Mouse (Mus musculus) heart, adult 11 months (tissue): ENCODE data around the gene Pip5k1c.

Source experiments
- DNase-seq: peaks from one replicate; pipeline ENCODE4 v3.0.0; 2022

Pip5k1c gene

DNA sequence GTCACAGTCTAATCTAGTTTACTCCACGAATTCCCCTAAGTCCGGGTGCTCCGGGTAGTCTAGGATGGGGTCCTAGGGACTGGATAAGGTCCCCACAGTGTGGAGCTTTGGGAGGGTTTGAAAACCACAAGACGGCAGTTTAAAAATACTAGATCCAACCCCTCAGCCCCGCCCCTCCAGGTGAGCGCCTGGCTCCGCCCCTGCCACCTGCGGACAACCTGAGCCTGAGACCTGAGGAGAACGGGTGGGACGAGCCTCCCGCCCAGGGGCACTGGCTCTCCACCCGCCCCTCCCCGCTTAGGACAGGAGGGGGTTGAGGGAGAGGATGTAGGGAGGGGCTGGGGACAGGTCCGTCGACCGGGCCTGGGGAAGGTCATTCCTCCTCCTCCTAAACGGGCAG is 8.0 kb upstream of the Pip5k1c start:
- DNase-seq = no peak

DNA sequence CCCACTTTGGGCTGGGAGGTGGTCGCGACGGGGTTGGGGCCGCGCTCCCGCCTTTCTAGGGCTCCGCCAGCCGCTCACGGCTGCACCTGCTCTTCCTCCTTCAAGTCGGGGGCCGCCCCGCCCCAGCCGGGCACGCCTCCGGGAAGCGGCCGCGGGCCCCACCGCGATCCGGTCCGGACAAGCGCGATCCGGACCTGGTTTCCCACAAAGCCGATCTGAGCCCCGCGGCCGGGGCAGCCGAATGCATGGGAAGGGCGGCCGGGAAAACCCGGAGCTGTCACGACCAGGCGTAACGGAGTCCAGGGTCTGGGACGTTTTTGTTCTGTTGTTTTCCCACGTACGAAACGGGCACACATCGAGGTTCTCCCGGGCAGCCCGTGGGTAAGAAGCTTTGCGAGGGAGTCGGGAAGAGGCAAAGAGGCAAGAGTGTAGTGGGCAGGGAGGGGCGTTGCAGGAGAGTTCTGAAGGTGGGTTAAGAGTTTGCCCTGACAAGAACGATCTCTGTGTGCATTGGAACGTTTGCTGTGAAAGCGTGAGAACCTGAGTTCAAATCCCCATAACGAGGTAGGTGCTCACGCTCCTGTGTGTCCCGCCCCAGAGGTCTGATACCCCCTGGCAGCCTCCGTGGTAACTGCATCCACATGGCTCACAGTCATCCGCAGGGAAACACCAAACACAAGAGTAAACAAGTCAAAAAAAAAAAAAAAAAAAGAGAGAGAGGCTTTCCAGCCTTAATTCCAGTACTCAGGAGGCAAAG is 6.9 kb upstream of the Pip5k1c start:
- DNase-seq = peak; percentile 98

DNA sequence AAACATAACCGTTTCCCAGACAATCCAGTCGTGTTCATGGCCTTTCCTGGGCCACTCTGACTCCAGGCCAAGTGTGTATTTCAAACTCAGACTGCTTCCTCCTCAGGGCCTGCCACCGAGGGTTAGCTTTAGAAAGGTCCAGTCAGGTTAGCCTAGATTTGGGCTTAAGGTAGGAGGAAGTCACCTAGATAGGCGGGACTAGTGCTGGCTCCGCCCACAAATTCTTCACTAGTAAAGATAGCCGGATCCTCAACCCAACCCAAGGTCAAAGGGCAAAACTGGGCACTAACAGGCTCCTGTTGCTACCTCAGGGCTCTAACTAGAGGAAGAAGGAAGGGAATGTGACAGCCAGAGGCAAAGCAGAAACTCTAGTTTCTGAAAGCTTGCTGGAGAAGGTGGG is 6.2 kb upstream of the Pip5k1c start:
- DNase-seq = no peak

DNA sequence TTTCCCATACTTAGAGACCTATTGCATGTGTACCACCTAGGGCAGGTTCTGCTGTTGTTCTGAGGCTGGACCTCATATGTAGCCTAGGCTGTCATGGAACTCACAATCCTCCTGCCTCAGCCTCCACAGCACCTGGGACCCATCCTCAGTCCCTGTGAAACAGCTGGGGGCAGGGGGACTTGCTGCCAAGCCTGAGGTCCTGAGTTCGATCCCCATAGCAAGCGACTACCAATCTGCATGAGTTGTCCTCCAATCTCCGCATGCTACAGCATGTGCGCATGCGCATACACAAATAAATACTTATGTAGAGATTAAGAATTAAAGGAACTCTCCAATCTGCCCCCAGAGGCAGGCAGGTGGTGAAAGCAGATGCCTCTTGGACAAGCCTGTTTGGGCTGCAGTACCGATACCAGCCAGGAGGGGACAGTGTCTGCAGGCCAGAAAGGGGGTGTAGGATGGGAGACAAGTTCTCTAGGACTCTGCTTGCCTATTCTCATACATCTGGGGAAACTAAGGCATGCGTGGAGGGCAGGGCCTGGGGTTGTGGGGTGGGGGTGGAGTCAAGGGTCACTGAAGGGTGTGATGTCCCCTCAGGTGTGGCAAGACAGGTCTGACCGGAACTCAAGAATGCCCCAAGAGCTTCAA is 5.1 kb upstream of the Pip5k1c start:
- peak; percentile 92 for DNase-seq

DNA sequence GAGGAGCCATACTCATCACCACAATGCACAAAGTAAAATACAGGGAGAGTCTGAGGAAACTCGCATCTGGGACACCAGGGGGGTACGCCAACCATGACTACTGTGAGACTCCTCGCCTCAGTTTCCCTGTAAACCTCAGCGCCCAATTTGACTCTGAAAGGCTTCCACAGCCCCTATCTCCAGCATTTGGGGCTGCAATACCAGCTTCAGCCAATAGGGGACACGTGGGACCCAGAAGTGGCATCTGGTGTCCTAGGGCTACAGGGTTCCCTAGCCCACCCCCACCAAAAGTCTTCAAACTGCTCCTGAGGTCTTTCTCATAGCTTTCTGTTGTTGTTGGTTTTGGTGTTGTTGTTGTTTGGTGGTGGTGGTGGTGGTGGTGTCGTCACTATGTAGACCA is 4.2 kb upstream of the Pip5k1c start:
- no peak for DNase-seq

DNA sequence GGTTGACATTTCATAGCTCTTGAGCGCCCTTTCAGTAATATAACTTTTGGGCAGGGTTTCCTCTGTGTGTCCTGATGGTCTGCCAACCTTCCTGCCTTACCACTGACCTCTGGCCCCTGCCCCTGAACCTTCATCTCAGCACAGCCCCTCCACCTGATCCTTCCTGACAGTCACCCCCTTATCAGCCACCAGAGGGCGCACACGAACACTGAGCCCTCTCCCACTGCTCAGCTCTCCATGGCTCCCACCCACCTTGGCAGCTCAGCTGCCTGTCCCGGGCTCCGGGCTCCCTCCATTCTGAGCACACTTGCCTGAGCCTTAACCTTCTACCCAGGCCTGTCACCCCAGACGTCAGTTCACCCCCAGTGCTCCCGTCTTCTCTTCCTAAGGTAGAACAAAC is 3.5 kb upstream of the Pip5k1c start:
- peak; percentile 97 for DNase-seq

DNA sequence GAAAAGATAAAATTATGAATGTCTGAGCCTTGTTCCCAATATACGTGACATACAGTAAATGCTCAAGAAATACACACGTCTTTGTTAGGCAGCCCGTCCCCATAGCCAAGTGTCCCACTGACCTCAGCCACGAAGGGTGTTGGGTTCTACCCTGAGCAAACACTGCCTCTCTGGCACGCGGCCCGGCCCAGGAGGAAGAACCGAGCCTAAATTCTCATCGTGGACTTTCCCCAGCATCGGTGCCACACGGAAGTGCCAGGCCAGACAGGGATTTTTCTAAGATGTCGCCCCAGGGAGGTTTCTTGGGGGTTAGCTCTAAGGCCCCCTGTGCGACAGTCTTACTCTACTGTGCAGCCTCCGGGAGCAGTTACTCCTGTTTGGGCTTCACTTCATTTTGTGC is 3.0 kb upstream of the Pip5k1c start:
- no peak for DNase-seq

DNA sequence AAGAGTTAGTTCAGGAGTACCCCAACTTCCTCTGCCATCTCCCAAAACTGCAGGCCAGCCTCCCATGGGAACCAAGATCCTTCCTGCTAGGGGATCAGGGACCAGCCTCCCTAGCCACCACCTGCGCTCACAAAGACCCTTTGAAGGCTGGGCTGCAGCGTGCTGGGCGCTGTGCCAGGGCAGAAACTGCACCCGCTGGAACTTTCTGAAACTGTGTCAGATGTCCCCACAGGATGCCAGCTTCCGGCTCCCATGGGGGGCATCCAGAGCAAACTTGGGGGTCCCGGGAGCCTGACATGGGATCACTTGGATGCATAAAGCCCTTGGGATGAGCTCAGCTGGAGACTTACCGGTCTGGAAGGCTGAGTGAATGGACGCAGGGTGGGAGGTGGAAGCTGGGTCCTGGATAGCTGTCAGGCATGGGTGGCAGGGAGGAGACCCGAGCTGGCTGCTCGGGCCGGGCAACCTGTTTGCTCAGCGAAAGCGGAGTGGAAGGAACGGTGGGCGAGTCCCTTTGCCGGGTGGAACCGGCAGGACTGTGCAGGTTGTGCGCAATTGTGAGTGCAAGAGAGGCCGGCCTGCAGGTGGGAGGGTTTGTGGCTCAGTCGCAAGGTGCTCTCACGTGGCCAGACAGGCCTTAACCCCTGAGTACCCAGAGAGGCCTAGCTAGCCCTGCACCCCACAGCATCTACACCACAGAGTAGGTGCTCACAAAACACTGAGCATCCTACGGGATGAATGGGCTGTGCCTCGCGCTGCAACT is 1.9 kb upstream of the Pip5k1c start:
- no peak for DNase-seq

DNA sequence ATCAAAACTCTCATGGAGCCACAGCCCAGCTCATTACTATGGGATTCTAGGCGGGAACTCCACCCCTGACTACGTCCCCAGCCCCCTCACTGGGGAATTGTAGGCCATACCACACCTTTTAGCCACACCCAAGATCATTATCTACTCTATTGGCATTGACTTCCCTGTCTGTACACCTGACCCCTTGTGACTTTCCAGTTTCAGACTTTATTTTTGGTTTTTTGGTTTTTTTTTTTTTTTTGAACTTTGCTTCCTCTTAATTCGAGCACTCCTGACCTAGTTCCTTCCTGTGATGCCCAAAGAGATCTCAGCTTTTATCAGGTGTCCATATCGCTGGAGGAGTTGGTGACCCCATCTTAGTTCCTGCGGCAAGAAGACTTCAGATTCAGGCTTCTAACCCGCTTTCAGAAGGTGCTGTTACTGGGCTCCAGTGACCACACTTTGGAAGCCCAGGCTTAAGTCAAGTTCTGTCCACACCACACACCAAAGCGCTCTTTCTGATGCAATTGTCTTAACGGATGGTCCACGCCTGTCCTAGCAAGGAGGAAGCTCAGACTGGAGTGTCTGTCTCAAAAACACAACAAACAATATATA is 1.2 kb upstream of the Pip5k1c start, which contains the start of gene Tjp3:
TSS of gene Tjp3 (minus strand) at position 71 of the 594 bp plus-strand sequence.
- DNase-seq = no peak

DNA sequence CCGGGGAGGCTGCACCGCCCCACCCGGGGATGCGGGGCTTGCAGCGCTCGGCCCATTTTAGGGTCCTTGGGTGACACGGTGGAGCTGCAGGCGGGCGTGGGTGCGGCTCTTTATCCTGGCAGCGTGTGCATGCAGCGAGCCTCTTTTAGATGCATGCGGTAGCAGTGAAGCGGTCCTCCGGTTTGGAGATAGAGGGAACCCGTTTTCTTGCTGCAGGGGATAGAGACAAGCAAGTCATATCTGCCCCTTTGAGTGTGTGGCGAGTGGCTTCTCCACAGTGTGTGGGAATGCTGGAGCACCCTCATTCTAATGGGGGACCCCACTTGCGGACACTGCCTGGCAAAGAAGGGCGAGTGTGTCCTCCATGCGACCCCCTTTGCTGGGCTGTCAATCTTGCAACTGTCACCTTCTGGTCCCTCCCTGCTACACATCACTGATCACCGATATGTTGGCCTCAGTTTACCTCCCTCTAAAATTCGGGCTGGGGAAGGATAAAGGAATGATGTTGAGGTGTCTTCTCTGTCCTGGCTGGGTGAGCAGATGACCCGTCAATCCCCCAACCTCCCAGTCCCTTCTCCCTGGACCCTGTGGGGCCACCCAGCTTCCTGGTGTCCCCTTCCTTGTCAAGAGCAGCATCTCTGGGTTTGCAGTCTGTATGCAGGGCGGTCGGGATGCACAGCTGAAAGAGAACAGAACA is 719 bp downstream of the Pip5k1c start:
- peak; percentile 95 for DNase-seq

DNA sequence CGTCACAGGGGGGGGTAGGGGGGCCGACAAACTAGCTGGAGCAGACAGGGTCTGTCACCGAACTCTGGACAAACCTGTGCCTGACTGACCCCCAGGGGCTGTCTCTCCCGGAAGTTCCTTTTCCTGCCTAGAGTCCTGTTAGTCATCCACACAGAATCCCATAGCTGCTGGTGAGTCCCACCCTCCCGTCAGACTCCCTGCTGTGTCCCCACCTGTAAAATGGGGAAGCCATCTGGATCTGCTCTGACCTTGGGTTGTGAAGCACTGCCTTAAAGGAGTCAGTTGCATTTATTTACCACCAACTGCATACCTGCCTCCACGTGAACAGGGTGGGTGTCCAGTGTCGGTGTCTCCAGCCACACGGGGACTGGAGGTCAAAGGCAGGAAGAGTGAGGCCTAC is 1.7 kb downstream of the Pip5k1c start:
- DNase-seq = peak; percentile 93

DNA sequence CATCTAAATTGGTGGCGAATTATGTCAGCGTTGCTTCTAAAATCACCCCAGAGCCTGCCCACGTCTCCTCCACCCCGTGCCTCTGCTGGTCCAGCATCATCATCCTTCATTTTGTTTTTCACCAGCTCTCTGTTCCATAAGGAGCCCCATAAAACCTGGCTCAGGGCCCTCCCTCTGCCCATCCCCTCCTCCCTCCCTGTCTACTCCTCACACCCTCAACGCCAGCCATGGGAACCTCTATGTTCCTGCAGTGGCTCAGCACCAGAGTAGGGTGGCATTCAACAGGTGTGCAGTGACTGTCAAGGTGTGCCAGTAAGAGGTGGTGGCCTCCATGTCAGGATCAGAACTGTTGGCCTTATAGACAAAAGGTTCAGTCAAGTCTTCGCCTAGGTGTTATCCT is 2.4 kb downstream of the Pip5k1c start:
- no peak for DNase-seq

DNA sequence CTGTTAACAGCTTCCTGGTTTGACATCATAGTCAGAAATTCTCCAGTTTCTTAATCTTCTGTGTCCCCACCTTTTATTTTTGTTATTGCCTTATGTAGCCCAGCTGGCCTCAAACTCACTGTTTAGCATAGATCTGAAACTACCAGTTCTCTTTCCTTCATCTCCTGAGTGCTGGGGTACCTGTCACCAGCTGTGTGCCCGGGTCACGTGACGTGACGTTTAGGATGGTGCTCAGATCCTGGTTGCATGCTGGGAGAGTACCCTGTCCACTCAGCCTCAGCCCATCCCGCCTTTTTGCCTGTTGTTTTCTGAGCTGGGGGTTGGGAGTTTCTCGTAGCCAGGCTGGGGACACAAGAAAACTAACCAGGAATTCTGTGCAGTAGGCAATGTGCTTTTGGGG is 4.5 kb downstream of the Pip5k1c start:
- DNase-seq = peak; percentile 94

DNA sequence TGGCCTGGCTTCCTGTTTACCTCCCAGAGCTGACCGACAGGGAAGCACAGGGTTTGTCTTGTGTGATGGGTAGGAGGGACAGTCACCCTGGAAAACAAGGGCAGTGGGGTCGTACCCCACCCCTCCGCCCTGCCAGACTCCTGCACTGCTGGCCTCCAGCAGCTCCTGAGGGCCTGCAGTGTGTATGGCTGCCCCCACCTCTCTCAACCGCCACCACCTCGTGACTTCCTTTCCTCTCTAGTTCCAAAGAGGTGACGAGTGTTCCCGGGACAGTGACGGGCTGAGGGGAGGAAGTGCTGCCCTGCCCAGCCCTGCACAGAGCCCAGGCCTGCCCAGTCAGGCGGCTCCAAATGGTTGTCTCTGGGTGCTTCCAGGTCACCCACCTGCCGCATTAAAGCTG is 5.1 kb downstream of the Pip5k1c start:
- DNase-seq = peak; percentile 99

DNA sequence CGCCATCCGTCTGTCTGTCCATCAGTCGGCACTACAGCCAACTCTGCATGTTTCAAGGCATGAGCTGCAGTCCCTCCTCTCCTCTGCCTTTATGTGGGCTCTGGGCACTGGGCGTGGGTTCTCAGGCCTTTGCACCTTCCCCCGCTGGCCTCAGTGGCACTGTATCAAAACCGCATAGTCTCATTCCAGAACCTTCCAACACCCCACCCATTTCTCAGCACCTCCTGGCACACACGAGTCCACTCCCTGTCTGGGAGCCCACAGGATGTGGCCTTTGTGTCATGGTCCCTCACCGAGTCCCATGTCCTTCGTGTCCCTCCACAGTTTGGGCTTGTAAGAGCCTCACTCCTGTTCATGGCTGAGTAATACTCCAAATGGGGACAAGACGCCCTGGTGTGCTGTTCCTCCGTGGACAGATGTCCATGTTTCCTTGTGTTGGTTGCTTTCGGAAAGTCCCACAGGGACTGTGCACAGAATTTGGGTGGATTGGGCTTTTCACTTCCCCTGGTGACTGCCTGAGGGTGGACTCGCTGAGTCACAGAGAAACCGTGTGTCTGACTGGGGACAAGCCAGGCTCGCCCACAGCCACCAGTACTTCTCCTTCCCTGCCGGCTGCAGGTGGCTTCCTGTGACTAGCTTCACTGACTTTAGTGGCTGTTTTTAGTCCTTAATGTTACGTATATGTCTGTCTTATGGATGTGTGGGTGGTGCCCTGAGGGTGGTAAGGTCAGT is 5.8 kb downstream of the Pip5k1c start:
- DNase-seq = peak; percentile 97

DNA sequence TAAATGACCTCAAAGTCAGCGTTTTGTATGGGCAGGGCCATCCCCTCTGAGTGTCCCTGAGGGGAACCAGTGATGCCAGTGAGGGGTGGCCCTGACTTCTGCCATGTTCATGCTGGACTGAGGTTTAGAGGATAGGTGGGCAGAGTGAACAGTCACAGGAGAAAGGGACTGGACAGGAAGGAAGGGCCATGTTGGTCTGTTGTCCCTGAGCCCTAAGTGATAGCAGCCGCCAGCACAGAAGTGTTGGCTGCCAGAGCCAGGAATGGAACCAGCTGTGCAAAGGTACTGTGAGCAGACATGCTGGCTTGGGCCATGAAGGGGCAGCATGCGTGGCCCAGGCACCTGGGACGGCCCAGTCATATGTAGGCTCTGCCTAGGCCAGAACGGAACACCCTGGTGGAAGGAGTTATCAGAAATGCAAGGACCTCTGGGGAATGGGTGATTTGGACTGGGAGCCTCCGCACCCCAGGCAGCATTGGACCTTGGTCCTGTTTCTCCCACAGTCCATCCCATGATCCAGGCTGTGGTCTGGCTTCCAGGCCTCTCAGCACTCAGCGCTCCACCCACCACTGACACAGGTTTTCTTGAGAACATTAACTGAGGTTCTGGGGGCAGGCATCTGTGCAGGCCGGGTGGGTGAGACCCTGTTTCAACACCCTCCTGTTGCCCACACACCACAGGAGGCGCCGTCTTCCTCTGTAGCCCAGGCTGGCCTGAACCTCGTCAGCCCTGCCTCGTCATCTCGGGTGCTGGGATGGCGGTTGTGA is 7.0 kb downstream of the Pip5k1c start:
- peak; percentile 90 for DNase-seq

DNA sequence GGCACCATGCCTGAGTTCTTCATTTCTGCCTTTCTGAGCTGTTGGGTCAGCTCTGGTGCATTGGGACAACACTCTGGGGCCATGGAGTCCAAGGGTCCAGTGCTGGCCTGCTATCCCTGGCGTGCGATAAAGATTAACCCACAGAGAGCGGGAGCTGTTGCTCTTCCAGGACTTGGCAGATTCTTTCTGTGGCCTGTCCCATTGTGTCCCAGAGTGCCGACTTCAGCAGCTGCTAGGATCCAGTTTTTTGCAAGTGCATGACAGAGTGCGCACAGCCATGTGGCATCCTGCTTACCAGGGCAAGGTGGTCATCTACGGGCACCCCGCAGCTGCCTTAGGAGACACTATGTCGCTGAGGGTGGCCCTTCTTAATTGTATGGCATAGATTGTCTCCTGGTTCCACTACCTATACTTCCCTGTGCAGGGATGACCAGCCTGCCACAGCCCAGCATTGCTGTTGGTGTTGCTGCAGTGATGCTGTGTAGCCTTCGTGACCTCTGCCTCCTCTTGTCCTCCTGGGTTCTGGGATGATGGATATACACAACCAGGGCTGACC is 7.7 kb downstream of the Pip5k1c start:
- DNase-seq = peak; percentile 91

DNA sequence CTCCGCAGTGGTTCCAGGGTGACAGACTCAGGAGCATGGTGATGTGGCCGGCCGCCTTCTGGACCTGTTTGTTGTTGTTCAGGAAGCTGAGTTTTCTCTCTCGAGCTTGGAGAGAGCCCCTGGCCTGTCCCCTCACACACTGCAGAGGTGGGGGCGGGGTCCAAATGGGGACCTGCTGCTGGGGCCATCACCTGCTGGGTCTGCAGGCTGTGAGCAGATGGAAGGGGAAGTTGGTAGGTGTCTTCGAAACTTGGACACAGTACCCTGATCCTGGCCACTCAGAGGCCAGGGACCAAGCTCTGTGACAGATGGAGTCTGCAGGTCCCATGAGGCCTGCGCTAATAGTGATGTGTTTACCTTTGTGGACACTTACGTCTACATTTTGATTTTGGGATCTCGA is 8.6 kb downstream of the Pip5k1c start:
- DNase-seq = peak; percentile 90

DNA sequence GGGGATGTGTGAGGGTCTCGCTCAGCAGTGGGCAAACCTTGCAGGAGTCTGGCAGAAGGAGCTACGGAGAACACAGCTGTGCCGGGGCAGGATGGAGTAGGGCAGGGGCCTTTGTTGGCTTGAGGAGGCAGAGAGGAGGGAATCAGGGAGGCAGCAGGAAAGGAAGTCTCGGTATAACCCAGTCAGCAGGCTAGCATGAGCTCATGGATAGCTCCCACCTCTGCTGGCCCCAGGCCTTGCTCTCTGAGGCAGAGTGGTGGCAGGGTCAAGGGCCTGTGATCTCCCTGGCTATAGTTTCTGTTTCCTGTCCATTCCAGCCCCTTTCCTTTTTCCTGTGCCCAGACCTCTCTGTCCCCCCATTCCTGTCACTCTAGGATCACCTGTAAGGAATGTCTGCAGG is 9.5 kb downstream of the Pip5k1c start:
- peak; percentile 95 for DNase-seq

DNA sequence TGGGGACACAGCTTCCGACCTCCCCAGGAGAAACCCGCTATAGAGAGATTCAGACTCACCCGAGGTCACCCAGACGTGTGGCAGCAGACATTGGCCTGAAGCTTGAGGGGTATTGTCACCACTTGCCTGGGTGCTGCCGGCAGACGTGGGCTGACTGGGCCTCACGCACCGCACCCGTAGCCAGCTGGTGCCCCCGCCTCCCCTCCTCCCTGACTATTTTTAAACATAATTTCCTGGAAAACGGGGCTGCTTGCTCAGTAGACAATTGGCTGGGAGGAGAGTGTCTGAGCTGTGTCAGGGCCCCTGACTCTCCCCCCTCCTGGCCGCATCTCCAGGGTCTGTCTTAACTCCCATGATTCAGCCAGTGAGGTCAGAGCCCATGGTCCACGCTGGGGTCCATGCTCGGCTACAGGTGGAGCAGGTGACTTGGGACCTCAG is 10.0 kb downstream of the Pip5k1c start:
- peak; percentile 96 for DNase-seq

DNA sequence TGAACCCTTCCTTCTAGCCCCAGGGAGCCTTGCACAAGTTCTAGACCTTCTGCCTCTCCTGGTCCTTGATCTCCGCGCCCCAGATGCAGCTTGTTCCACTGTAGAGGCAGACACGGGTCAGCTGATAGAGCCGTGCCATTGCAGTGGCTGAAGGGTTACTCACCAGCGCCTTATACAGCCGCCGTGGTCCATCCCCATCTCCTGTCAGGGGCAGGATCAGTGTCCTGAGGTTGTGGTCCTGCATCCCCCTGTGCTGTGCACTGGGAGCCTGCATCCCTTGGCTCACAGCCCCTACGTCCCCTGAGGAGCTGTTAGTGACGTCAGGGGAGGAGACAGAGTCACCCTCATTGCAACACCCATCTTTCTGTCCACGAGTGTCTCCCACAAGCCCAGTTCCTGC is 10.5 kb downstream of the Pip5k1c start:
- peak; percentile 96 for DNase-seq
